Mouse (Mus musculus): ENCODE measurements at regions not wholly inside any gene's neighbourhood (a gene's known extent, or its start where the extent isn't known, plus 50 kb on each side); places are given as distances from the start of the nearest gene placed in this dataset.

- no peak for DNase-seq
Measured at GRCm38 (mm10) chr9:85450877-85451276, 123.7 kb upstream of the Tent5a start.

- DNase-seq = no peak
Measured at GRCm38 (mm10) chr9:85449493-85449892, 122.3 kb upstream of the Tent5a start.

- DNase-seq = no peak
Measured at GRCm38 (mm10) chr9:85442761-85443505, 115.8 kb upstream of the Tent5a start.

DNA sequence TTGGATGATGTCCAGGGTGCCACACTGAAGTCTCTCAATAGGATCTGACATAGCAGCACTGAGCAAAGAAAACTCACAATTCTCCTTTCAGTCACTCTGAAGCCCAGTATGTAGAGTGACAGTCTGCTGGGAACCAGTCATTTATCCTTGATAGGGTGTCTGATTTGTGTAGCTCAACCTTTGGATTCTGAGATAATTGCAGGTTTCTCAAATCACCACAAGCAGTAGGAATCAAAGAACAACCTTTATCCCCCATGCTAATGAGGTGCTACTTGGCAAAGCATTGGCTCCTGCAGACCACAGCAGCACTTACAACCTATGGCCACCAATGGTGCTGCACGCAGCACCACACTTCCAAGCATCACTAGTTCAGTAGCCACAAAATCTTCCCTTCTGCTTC lies 112.5 kb upstream of the Tent5a start:
- no peak for DNase-seq

DNA sequence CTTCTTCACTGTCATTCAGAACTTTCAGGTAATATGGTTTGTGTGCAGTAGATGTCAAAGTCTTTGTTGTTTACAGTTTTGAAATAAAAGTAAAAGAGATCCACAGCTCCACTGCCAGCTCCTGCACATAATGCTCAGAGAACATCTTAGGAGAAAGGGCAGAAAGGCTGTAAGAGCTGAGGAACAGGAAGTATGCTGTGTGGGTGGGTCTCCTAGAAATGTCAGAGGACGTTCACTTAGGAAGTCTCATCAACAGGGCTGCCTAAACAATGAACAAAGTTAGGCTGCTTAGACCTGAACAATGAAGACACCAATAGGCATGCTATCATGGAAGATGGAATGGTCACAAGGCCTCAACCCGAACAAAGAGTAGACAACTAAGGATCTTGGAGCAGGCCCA lies 105.1 kb upstream of the Tent5a start:
- DNase-seq = no peak

DNA sequence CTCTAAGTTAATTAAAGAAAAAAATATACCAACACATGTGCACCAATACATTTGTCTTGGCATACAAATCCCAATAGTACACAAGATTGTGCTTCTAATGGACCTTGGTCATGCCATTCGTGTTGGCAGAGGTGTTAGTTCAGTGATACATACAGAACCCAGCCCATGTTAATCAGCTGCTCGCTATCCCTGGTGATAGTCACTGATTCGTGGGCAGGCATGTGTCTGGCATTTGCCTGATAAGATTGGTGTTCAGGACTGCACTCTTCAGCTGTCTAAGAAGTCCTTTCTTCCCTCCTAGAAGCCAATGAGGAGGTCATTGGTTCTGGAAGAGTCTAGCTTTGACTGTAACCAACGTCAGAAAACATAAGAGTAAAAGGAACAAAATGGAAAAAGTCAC lies 99.7 kb upstream of the Tent5a start:
- DNase-seq = no peak

- no peak for DNase-seq
Measured at GRCm38 (mm10) chr9:85423908-85424307, 96.8 kb upstream of the Tent5a start.

DNA sequence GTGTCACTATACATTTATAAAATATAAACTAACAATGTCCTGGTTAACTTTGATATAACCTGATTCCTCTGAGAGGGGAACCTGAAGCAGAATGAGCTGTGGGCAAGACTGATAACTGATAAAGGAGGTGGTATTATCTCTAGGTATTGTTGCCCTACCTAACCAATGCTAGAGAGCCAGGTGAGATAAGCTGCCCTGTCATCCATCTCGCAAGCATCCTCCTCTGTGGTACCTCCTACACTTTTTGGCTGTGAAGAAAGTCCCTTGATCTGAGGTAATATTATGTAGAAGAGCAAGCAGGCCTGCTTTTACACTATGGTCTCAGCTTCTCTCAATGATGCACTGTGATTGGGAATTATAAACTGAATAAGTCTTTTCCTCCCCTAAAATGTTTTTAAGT lies 87.2 kb upstream of the Tent5a start:
- no peak for DNase-seq

- no peak for DNase-seq
Measured at GRCm38 (mm10) chr9:85413813-85414212, 86.7 kb upstream of the Tent5a start.

GRCm38 (mm10) chr9:85410643-85411296 lies 83.6 kb upstream of the Tent5a start:
- DNase-seq = peak; percentile 11

GRCm38 (mm10) chr9:85409974-85410506 lies 82.9 kb upstream of the Tent5a start:
- no peak for DNase-seq

DNA sequence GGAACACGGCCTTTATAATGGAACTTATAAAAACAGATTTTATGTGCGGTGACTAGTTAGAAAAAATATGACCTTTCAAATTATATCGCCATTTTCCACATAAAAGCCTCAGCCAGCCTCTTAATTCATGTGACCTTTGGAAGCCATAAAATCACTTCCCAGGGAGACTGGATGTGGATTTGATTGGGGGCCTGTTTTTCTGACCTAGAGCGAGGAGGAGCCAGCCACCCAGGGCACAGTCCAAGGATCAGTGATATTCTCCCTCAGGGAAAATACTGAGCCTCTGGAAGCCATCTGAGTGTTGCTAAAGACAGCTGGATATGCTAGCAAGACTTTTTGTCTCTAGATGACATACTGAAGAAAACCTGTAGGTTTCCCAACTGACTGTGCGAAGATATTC lies 81.3 kb upstream of the Tent5a start:
- no peak for DNase-seq

DNA sequence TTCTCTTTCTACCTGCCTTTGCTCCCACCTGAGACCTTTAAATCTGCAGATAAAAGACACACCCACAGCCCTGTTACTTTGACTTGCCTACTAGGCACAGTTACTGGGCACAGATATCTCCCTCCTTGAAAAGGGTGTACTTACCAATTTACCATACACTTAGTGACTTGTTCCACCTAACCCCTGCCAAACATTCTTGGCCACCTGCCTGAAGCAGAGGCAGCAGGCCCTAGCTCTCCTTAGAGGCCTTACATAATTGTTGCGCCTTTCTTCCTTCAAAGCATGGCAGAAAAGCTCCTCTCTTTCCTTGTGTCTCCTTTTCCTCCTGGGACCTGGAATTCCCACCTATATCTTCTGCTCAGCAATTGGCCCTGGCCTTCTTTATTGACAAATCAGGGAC lies 80.4 kb upstream of the Tent5a start:
- no peak for DNase-seq

DNA sequence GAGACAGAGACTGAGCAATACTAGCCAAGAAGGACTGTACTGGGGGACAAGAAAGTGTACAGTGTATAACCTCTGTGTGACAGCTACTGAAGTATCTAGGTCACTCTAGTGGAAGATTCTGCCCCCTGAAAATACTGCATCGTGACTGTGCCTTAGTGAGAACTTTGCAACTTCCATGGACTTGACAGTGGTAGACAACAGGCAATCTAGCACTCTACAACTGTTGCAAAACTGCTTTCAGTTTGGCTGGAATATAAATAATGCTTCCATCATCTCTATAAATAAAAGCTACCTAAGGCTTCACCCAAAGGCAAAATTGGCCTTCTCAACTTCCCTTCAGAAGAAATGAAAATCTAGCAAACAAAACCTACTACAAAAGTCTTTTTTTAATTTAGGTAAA lies 74.6 kb upstream of the Tent5a start:
- no peak for DNase-seq

- DNase-seq = peak; percentile 3
Measured at GRCm38 (mm10) chr9:85400600-85401313, 73.6 kb upstream of the Tent5a start.

- DNase-seq = no peak
Measured at GRCm38 (mm10) chr9:85394975-85395374, 67.8 kb upstream of the Tent5a start.

GRCm38 (mm10) chr9:85391283-85391682 lies 64.1 kb upstream of the Tent5a start:
- no peak for DNase-seq

- no peak for DNase-seq
Measured at GRCm38 (mm10) chr9:85388775-85389393, 61.7 kb upstream of the Tent5a start.

GRCm38 (mm10) chr9:85382413-85382812 lies 55.3 kb upstream of the Tent5a start:
- DNase-seq = no peak

GRCm38 (mm10) chr9:85380756-85381155 lies 53.6 kb upstream of the Tent5a start:
- DNase-seq = no peak

- DNase-seq = no peak
Measured at GRCm38 (mm10) chr9:85379135-85379534, 52.0 kb upstream of the Tent5a start.
